Mouse (Mus musculus) liver, postnatal 0 days (tissue): ENCODE data around the gene Brinp2.

Experiments used
- CTCF ChIP-seq: sonication (generic); IDR thresholded peaks from 2 replicates; pipeline ENCODE4 v1.5.1; 2016; ENCODE audit warnings: antibody characterized with exemption, low read depth
- EP300 ChIP-seq: IDR thresholded peaks from 2 replicates; pipeline ENCODE4 v1.6.1; 2016; ENCODE audit warnings: antibody characterized with exemption, low read depth, mild to moderate bottlenecking

DNA sequence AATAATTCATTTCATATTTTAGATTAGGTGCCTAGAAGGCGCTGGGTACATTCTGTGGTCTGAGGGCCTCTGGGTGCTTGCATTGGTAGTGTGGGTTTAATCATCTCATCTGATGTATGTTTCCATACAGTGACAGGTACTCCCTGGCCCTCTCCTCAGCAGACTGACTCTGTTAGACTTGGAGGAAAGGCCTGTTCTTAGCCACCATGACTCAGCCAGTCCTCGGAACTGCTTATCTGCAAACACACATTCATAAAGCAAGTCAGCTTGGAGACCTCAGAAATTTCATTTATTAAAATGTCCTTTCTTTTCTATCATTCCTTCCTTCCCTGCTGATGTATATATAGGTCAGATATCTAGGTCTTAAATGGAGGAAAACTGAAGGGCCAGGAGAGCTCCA, 116.3 kb downstream of the Brinp2 start:
- TF ChIP-seq CTCF (no peak), EP300 (peak; percentile 80)
